Mouse (Mus musculus): ENCODE measurements around the gene Mex3d. TPM values are rescaled to one million over a fixed set of nuclear protein-coding genes. Genes with fewer than 3 reads are reported as not detected.

The Mex3d gene
- polyA plus RNA-seq (2014; fragmentation: Nextera tagmentation; extraction: Ambion mirVana) = 11.5 and 12.2 TPM in 2 replicates

- H3K9ac ChIP-seq (replicated peaks; ENCODE audit: low read depth, low read length) = peak within 1 kb of the TSS; percentile 100
- peak within 1 kb of the TSS; percentile 97 for H3K27ac ChIP-seq (ENCODE audit: low read depth, low read length)
- ATAC-seq (ENCODE audit: low read depth) = peak; percentile 29
- H3K27me3 ChIP-seq (ENCODE audit: control insufficient read depth, insufficient read depth, low read length) = peaks cover 2% of the 10 kb centered on the region; the same call in 1 of the 2 replicates
- peaks cover 29% of the 10 kb centered on the region for H3K4me1 ChIP-seq (ENCODE audit: control insufficient read depth, insufficient read depth, low read length)
- 0% methylated on average over 4 of the region's 61 CpGs for WGBS
- no peaks in the 10 kb centered on the region for H3K9me3 ChIP-seq (ENCODE audit: control insufficient read depth, low read length)
- H3K4me2 ChIP-seq (ENCODE audit: low read depth, low read length) = peak within 1 kb of the TSS; percentile 99
- H3K36me3 ChIP-seq (ENCODE audit: control insufficient read depth, insufficient read depth, low read length) = peaks cover 36% of the 10 kb centered on the region
- H3K4me3 ChIP-seq (ENCODE audit: low read depth, low read length) = peak within 1 kb of the TSS; percentile 93
Observed at GRCm38 (mm10) chr10:80387522-80387959, at the start of gene Mex3d. Gene Mex3d, minus strand, starts transcription at chr10:80387659.

GRCm38 (mm10) chr10:80436276-80436675, 48.8 kb upstream of the Mex3d start:
- peaks cover 13% of the 10 kb centered on the region for H3K4me1 ChIP-seq (ENCODE audit: control insufficient read depth, insufficient read depth, low read length)
- no peak overlapping the region for H3K9ac ChIP-seq (replicated peaks; ENCODE audit: low read depth, low read length)
- H3K27me3 ChIP-seq (ENCODE audit: control insufficient read depth, insufficient read depth, low read length) = no peaks in the 10 kb centered on the region
- H3K9me3 ChIP-seq (ENCODE audit: control insufficient read depth, low read length) = no peaks in the 10 kb centered on the region
- H3K4me3 ChIP-seq (ENCODE audit: low read depth, low read length) = no peak overlapping the region
- H3K4me2 ChIP-seq (ENCODE audit: low read depth, low read length) = no peak overlapping the region
- no peaks in the 10 kb centered on the region for H3K36me3 ChIP-seq (ENCODE audit: control insufficient read depth, insufficient read depth, low read length)
- ATAC-seq (ENCODE audit: low read depth) = no peak
- H3K27ac ChIP-seq (ENCODE audit: low read depth, low read length) = no peak overlapping the region
- 14% methylated on average over 9 of the region's 9 CpGs for WGBS

DNA sequence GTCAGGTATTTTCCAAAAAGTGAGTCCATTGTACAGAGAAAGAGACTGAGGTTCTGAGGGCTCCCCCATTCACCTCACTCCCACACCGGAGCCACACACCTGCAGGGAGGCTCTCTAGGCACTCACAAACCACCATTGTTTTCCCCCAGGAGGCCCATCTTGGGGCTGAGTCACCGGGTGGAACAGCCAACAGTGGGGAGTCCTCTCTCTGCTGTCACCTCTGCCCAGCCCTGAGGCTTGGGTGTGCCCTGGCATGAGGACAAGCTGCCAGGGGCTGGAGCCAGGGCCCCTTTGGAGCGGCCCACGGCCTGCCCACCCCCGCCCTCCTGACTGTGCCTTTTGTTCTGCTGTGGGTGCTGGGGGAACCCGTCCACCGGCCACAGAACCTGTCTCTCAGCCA, 48.3 kb upstream of the Mex3d start:
- no peak for ATAC-seq (ENCODE audit: low read depth)
- H3K4me2 ChIP-seq (ENCODE audit: low read depth, low read length) = no peak overlapping the region
- H3K27me3 ChIP-seq (ENCODE audit: control insufficient read depth, insufficient read depth, low read length) = no peaks in the 10 kb centered on the region
- H3K4me3 ChIP-seq (ENCODE audit: low read depth, low read length) = no peak overlapping the region
- no peaks in the 10 kb centered on the region for H3K36me3 ChIP-seq (ENCODE audit: control insufficient read depth, insufficient read depth, low read length)
- WGBS = 45% methylated on average over 7 of the region's 7 CpGs
- peaks cover 17% of the 10 kb centered on the region for H3K4me1 ChIP-seq (ENCODE audit: control insufficient read depth, insufficient read depth, low read length)
- no peaks in the 10 kb centered on the region for H3K9me3 ChIP-seq (ENCODE audit: control insufficient read depth, low read length)
- H3K27ac ChIP-seq (ENCODE audit: low read depth, low read length) = no peak overlapping the region
- no peak overlapping the region for H3K9ac ChIP-seq (replicated peaks; ENCODE audit: low read depth, low read length)

DNA sequence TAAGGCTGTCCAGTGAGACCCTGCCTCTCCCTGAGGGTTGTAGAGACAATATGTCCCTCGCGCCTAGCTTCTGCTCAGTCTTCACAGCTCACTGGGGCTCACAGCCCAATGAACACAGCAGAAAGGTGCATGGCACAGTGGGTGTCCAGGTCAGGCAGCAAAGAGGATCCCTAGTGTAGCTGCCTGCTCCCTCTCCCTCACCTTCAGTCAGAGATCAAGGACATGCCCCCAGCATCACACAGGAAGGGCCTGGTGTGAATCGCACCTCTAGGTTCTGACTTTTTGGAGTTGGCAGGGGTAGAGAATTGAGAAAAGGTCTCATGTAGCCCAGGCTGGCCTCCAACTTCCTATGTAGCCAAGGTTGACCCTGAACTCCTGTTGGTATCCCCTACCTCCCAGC, 47.4 kb upstream of the Mex3d start:
- no peak overlapping the region for H3K4me2 ChIP-seq (ENCODE audit: low read depth, low read length)
- WGBS = 88% methylated on average over 3 of the region's 3 CpGs
- H3K9me3 ChIP-seq (ENCODE audit: control insufficient read depth, low read length) = no peaks in the 10 kb centered on the region
- peaks cover 17% of the 10 kb centered on the region for H3K4me1 ChIP-seq (ENCODE audit: control insufficient read depth, insufficient read depth, low read length)
- H3K27ac ChIP-seq (ENCODE audit: low read depth, low read length) = no peak overlapping the region
- 0 out of 2 replicates have a peak, but pooled peaks cover 8% of the 10 kb centered on the region for H3K36me3 ChIP-seq (ENCODE audit: control insufficient read depth, insufficient read depth, low read length)
- H3K9ac ChIP-seq (replicated peaks; ENCODE audit: low read depth, low read length) = no peak overlapping the region
- H3K27me3 ChIP-seq (ENCODE audit: control insufficient read depth, insufficient read depth, low read length) = no peaks in the 10 kb centered on the region
- no peak overlapping the region for H3K4me3 ChIP-seq (ENCODE audit: low read depth, low read length)
- ATAC-seq (ENCODE audit: low read depth) = no peak

DNA sequence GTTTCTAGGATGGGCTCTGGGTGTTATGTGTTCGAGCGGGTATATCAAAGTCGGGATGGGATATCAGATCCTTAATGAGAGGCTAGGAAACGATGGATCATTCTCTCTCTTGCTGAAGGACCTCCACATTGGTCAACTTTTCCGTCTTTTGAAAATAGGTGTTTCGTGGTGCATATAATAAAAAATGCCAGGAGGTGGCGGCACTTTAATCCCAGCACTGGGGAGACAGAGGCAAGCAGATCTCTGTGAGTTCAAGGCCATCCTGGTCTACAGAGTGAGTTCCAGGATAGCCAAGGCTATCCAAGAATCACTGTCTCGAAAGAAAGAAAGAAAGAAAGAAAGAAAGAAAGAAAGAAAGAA, 46.8 kb upstream of the Mex3d start:
- ATAC-seq (ENCODE audit: low read depth) = 0 out of 2 replicates have a peak, but pooled peaks have one; percentile 3
- peaks cover 17% of the 10 kb centered on the region for H3K4me1 ChIP-seq (ENCODE audit: control insufficient read depth, insufficient read depth, low read length)
- H3K27ac ChIP-seq (ENCODE audit: low read depth, low read length) = no peak overlapping the region
- peaks cover 13% of the 10 kb centered on the region; the same call in 1 of the 2 replicates for H3K36me3 ChIP-seq (ENCODE audit: control insufficient read depth, insufficient read depth, low read length)
- peak overlapping the region; percentile 90; the same call in 1 of the 2 replicates for H3K4me3 ChIP-seq (ENCODE audit: low read depth, low read length)
- H3K27me3 ChIP-seq (ENCODE audit: control insufficient read depth, insufficient read depth, low read length) = no peaks in the 10 kb centered on the region
- no peak overlapping the region for H3K9ac ChIP-seq (replicated peaks; ENCODE audit: low read depth, low read length)
- H3K9me3 ChIP-seq (ENCODE audit: control insufficient read depth, low read length) = no peaks in the 10 kb centered on the region
- H3K4me2 ChIP-seq (ENCODE audit: low read depth, low read length) = 0 out of 2 replicates have a peak overlapping the region, but pooled peaks have one; percentile 3
- 13% methylated on average over 8 of the region's 8 CpGs for WGBS

DNA sequence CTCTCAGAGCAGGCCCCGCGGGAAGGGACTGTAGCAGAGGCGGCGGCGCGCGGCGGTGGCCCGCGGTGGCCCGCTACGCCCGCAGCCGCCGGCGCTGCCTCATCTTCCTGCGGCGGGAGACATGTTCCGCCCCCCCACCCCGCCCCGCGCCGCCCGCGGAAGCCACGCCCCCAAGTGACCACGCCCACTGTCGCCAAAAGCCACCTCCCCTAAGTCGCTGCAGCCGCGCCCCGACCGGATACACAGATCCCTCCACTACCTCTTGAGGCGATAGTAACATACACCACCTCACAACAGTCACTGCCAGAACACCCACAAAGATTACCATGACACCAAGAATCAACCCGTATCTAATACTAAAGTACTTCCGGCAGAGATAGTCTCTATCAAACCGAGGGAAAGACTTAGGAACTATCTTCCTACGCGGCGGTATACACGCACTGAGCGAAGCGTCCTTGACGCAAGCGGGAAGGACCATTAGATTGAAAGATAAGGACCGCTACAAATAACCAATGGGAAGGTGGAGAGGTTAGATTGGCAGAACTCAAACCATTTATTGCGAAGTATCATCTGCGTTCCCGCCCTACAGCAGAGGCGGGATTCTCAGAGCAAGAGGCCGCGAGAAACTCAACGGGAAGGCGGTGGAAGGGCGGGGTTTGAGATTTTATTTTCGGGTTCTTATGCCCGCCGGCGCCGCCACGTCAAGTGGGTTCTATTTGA, 46.2 kb upstream of the Mex3d start, which contains the start of gene Tcf3:
Gene Tcf3, minus strand, starts transcription at position 135 of the 720 bp plus-strand sequence.
- H3K4me3 ChIP-seq (ENCODE audit: low read depth, low read length) = peak within 1 kb of the TSS; percentile 90
- no peaks in the 10 kb centered on the region for H3K9me3 ChIP-seq (ENCODE audit: control insufficient read depth, low read length)
- peak within 1 kb of the TSS; percentile 94 for H3K9ac ChIP-seq (replicated peaks; ENCODE audit: low read depth, low read length)
- H3K4me2 ChIP-seq (ENCODE audit: low read depth, low read length) = peak within 1 kb of the TSS; percentile 75
- H3K36me3 ChIP-seq (ENCODE audit: control insufficient read depth, insufficient read depth, low read length) = peaks cover 16% of the 10 kb centered on the region; the same call in 1 of the 2 replicates
- H3K4me1 ChIP-seq (ENCODE audit: control insufficient read depth, insufficient read depth, low read length) = peaks cover 17% of the 10 kb centered on the region
- peak; percentile 94 for ATAC-seq (ENCODE audit: low read depth)
- no peaks in the 10 kb centered on the region for H3K27me3 ChIP-seq (ENCODE audit: control insufficient read depth, insufficient read depth, low read length)
- peak within 1 kb of the TSS; percentile 94 for H3K27ac ChIP-seq (ENCODE audit: low read depth, low read length)
- WGBS = under 1% methylated on average over 61 of the region's 61 CpGs

DNA sequence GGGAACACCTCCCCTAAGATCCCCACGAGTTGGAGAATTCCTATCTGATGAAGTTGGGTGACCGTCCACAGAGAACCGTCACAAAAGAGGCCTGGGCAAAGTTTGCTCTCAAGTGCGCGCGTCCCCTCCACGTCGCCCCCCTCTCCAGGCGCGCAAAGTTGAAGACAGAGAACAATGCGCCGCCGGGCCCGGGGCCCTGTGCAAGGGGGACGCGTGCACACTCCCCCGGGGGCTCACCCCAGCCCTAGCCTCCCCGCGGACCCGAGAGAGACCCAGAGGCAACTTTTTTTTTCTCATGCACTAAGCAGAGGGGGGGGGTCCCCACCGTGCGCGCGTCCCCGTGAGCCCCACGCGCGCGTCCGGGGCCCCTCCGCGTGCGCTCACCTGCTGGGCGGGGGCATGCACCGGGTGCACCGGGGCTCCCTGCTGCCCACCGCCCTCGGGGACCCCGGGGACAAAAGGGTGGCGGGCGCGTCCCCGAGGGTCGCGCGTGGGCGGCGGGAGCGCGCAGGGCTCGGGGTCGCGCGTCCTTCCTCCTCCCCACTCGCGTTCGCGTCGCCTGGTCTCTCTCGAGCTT, 45.6 kb upstream of the Mex3d start:
- no peaks in the 10 kb centered on the region for H3K9me3 ChIP-seq (ENCODE audit: control insufficient read depth, low read length)
- peaks cover 17% of the 10 kb centered on the region for H3K4me1 ChIP-seq (ENCODE audit: control insufficient read depth, insufficient read depth, low read length)
- H3K27me3 ChIP-seq (ENCODE audit: control insufficient read depth, insufficient read depth, low read length) = no peaks in the 10 kb centered on the region
- H3K36me3 ChIP-seq (ENCODE audit: control insufficient read depth, insufficient read depth, low read length) = peaks cover 21% of the 10 kb centered on the region
- H3K27ac ChIP-seq (ENCODE audit: low read depth, low read length) = peak overlapping the region; percentile 94
- H3K4me2 ChIP-seq (ENCODE audit: low read depth, low read length) = peak overlapping the region; percentile 75
- WGBS = 0% methylated on average over 51 of the region's 60 CpGs
- peak overlapping the region; percentile 94 for H3K9ac ChIP-seq (replicated peaks; ENCODE audit: low read depth, low read length)
- H3K4me3 ChIP-seq (ENCODE audit: low read depth, low read length) = peak overlapping the region; percentile 90
- peak; percentile 19; the same call in 1 of the 2 replicates for ATAC-seq (ENCODE audit: low read depth)

- peak overlapping the region; percentile 75 for H3K4me2 ChIP-seq (ENCODE audit: low read depth, low read length)
- no peaks in the 10 kb centered on the region for H3K27me3 ChIP-seq (ENCODE audit: control insufficient read depth, insufficient read depth, low read length)
- H3K9ac ChIP-seq (replicated peaks; ENCODE audit: low read depth, low read length) = peak overlapping the region; percentile 94
- peaks cover 17% of the 10 kb centered on the region for H3K4me1 ChIP-seq (ENCODE audit: control insufficient read depth, insufficient read depth, low read length)
- WGBS = 2% methylated on average over 4 of the region's 4 CpGs
- no peak overlapping the region for H3K27ac ChIP-seq (ENCODE audit: low read depth, low read length)
- H3K36me3 ChIP-seq (ENCODE audit: control insufficient read depth, insufficient read depth, low read length) = peaks cover 26% of the 10 kb centered on the region
- peak overlapping the region; percentile 90 for H3K4me3 ChIP-seq (ENCODE audit: low read depth, low read length)
- no peaks in the 10 kb centered on the region for H3K9me3 ChIP-seq (ENCODE audit: control insufficient read depth, low read length)
- ATAC-seq (ENCODE audit: low read depth) = no peak
Observed at GRCm38 (mm10) chr10:80432387-80432785, 44.9 kb upstream of the Mex3d start.

All from neural tube, embryonic 14.5 days (tissue).